Mouse (Mus musculus): ENCODE measurements around the gene Igfbp7.

DNA sequence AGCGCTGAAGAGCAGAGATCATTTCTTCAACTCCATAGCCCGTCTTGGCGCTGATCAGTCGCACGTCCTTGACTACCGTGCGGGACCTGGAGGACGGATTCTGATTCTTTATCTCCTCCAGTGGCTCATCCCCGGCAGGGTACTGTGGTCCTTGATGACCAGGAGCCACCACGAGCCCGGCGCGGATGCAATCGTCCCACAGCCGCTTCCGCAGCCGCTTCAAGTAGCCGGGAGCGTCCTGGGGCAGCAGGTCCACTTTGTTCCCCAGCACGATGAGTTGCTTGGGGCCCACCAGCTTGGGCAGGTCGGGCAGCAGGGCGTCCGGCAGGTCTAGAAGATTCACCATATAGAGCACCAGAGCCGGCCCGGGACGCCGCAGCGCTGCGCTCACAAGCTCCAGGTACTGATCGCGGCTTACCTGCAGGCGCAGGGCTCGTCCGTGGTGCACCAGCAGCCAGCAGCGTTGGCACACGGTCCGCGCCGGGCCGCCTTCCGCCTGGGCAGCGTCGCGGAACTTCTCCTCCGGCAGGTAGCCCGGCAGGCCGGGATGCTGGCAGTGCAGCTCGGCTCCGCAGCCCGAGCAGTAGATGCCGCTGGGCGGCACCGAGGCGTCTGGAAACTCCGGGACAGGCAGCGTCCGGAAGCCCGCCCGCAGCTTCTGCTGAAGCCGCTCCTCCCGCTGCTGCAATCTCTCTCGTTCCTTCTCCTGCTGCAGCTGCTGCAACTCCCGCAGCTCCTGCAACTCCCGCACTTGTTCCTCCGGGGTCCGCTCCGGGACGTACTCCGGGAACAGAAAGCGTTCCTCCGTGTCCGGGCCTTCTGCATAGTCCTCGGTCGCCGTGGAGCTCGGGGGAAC, 98.6 kb downstream of the Igfbp7 start:
- TF ChIP-seq TAL1 (IDR thresholded peaks at IDR 0.05; ENCODE audit: low read length) (no peak), GATA1 (IDR thresholded peaks at IDR 0.05; ENCODE audit: low read length) (no peak)
